Mouse (Mus musculus): Measurements from ENCODE around the gene Sertad3. TPM values are rescaled to one million over a fixed set of nuclear protein-coding genes. Genes with fewer than 3 reads are reported as not detected.

Sertad3 gene
- polyA plus RNA-seq, 1 experiment from 2014 or later = 33.6 TPM

DNA sequence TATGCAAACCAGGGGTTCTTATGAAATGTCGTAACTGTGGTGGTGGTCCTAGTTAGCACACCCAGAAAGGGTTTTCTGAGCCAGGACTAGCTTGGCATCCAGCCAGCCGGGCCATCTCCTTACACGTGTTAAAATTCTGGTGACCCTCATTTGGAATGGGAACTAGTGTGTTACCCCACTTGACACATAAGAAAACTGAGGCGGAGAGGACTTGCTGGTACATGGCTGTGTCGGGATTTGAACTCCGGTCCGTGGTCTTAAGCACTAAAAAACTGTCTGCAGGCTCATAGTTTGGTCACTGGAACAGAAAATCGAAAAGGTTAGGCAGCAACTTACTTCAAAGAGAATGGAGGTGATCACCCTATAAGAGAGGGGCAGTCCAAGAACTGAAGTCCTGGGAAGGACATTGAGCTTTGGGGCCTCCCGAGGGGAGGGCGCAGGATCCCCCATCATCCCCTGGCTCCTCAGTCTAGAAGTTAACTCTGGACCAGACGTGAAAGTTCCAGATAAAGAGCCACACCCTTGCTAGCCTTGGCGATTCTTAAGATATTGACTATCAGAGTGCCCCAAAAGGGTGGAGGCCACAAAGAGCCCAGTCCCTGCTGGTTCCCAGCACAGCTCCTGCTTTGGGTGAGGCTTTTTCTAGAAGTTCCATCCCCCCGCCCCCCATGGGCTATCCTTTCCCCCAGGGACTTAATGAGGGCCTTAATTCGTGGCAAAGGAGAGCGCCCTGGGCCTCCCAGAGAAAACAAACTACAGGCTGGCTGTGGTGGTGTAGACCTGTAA lies 25.0 kb upstream of the Sertad3 start:
- Histone ChIP-seq H3K4me2 (peak overlapping the region; percentile 94), H3K4me3 (peak overlapping the region; percentile 62), H3K27me3 (peaks cover 34% of the 10 kb centered on the region), H3K9ac (peak overlapping the region; percentile 78), H3K4me1 (peaks cover 28% of the 10 kb centered on the region), H3K9me3 (no peaks in the 10 kb centered on the region), H3K36me3 (no peaks in the 10 kb centered on the region), H3K27ac (no peak overlapping the region)
- no peak for ATAC-seq (ENCODE audit: insufficient number of reproducible peaks, insufficient read depth, low FRiP score, low TSS enrichment, low read depth)
- WGBS = 53% methylated on average over 15 of the region's 15 CpGs

DNA sequence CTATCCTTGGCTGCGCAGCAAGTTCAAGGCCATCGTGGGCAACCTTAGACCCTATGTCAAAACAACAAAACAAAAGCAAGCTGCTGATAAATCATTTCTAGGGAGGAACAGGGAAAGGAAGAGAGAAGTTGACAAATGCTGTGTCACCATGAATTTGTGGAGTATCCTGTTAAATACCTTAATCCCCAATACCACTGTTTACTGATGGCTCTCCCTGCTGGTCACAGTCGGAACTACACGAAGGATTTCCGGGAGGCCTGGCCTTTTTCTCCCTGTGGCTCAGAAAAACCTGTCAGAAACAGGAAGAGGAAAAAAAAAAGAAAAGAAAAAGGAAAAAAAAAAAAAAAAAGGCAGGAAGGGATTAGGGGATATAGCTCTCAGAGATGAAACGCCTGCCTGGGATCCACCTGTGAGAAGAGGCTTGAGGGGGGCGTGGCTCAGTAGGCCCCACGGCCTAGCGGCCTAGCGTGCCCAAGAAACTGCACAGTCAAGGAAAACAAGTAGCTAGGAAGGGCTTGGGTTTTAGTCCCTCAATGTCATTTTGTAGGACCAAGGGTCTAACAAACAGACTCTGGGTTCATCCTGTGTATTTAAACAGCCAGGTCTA lies 24.2 kb upstream of the Sertad3 start:
- no peak for ATAC-seq (ENCODE audit: insufficient number of reproducible peaks, insufficient read depth, low FRiP score, low TSS enrichment, low read depth)
- Histone ChIP-seq H3K9ac (no peak overlapping the region), H3K4me2 (0 out of 2 replicates have a peak overlapping the region, but pooled peaks have one; percentile 94), H3K27me3 (peaks cover 31% of the 10 kb centered on the region), H3K9me3 (no peaks in the 10 kb centered on the region), H3K4me1 (peaks cover 28% of the 10 kb centered on the region), H3K4me3 (no peak overlapping the region), H3K27ac (no peak overlapping the region), H3K36me3 (no peaks in the 10 kb centered on the region)
- WGBS = 58% methylated on average over 10 of the region's 10 CpGs

DNA sequence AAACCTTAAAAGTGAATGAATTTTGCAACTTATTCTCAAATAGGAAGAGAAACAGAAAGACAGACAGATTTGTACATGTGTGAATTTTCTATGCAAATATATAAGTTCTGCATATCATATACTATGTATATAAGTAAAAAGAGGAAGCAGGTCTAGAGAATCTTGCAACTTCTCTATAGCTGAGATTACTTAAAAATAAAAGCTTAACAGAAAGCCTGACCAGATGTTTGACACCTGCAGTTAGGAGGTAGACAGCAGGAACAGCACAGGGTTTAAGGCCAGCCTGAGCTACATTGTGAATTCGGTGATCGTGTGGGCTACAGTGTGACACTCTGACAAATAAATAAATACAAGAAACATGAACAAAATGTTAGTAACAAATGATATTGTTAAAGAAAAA lies 22.2 kb upstream of the Sertad3 start:
- H3K9me3 ChIP-seq = no peaks in the 10 kb centered on the region
- no peak for ATAC-seq (ENCODE audit: insufficient number of reproducible peaks, insufficient read depth, low FRiP score, low TSS enrichment, low read depth)
- H3K4me2 ChIP-seq = no peak overlapping the region
- H3K27me3 ChIP-seq = peaks cover 11% of the 10 kb centered on the region
- H3K4me1 ChIP-seq = peaks cover 22% of the 10 kb centered on the region
- no peaks in the 10 kb centered on the region for H3K36me3 ChIP-seq
- no peak overlapping the region for H3K9ac ChIP-seq
- no peak overlapping the region for H3K27ac ChIP-seq
- WGBS = 87% methylated on average over 2 of the region's 2 CpGs
- no peak overlapping the region for H3K4me3 ChIP-seq

DNA sequence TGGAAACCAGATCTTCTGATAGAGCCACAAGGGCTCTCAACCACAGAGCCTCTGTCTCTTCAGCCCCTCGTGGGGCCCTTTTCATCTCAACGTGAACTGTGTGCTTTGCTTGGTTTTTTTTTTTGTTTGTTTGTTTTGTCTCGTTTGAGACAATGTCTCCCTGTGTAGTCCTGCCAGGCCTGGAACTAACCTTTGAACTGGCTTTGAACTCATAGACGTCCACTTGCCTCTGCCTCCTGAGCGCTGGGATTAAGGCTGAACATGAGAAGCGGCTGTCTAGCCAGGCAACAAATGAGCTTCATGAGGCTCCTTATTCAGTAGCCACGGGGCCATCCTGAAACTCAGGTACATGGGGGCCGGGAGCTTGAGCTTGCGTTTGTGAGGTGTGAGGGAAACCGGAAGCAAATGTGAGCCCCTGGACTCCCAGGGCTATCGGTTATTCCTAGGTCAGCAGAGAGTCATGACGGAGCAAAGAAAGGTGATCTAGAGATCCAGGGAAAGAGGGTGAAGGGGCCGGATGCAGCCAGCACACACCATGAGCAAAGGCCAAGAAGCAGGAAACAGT lies 21.3 kb upstream of the Sertad3 start:
- WGBS = 43% methylated on average over 13 of the region's 13 CpGs

DNA sequence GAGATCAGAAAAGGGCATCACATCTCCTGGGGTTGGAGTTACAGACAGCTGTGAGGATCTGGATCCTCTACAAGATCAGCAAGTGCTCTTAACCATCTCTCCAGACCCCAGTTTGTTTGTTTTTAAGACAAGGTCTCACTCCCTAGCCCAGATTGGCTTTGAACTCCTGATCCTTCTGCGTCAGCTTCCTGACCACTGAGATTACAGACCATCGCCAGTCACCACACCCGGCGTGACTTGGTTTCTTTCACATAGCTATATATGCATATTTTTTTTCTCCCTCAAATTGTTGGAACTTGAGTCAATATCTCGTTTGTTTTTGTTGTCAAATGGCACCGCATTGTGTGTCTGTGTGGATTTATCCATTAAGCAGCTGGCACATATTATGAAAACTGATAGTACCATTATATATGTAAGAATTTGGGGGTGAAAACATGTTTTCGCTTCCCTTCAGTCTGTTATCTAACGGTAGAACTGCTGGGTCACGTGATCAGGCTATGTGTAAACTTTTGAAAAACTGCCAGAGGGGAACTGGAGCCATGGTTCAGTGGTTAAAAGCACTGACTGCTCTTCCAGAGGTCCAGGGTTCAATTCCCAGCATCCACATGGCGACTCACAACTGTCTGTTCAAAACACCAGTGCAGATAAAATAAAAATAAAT lies 19.0 kb upstream of the Sertad3 start:
- 70% methylated on average over 10 of the region's 10 CpGs for WGBS
- Histone ChIP-seq H3K36me3 (0 out of 2 replicates have a peak, but pooled peaks cover 3% of the 10 kb centered on the region), H3K9me3 (no peaks in the 10 kb centered on the region), H3K4me1 (0 out of 2 replicates have a peak, but pooled peaks cover 3% of the 10 kb centered on the region), H3K9ac (no peak overlapping the region), H3K27ac (no peak overlapping the region), H3K4me2 (no peak overlapping the region), H3K27me3 (no peaks in the 10 kb centered on the region), H3K4me3 (no peak overlapping the region)
- no peak for ATAC-seq (ENCODE audit: insufficient number of reproducible peaks, insufficient read depth, low FRiP score, low TSS enrichment, low read depth)

More for the DNA sequence above, 21.3 kb upstream of the Sertad3 start:
- Histone ChIP-seq H3K9ac (no peak overlapping the region), H3K4me1 (peaks cover 14% of the 10 kb centered on the region), H3K9me3 (no peaks in the 10 kb centered on the region), H3K27ac (no peak overlapping the region), H3K4me2 (no peak overlapping the region), H3K27me3 (peaks cover 2% of the 10 kb centered on the region), H3K4me3 (no peak overlapping the region), H3K36me3 (no peaks in the 10 kb centered on the region)
- ATAC-seq (ENCODE audit: insufficient number of reproducible peaks, insufficient read depth, low FRiP score, low TSS enrichment, low read depth) = no peak

DNA sequence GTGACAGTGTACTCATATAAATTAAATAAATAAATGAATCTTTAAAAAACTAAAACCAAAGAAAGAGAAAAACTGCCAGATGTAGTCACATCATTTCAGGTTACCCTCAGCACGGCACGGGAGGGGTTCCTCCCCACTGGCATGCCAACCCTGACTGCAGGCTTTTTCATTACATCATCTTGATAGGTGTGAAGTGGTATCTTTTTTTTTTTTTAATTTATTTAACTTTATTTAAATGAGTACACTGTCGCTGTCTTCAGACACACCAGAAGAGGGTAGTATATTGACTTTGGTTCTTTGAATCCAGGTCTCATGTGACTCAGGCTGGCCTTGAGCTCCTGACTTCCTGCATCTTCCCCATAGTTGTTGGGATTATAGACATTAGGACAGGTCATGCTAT lies 18.3 kb upstream of the Sertad3 start:
- 93% methylated on average over 3 of the region's 3 CpGs for WGBS
- H3K4me1 ChIP-seq = 0 out of 2 replicates have a peak, but pooled peaks cover 3% of the 10 kb centered on the region
- 0 out of 2 replicates have a peak, but pooled peaks cover 4% of the 10 kb centered on the region for H3K36me3 ChIP-seq
- no peak overlapping the region for H3K4me3 ChIP-seq
- H3K4me2 ChIP-seq = no peak overlapping the region
- H3K9ac ChIP-seq = no peak overlapping the region
- no peak for ATAC-seq (ENCODE audit: insufficient number of reproducible peaks, insufficient read depth, low FRiP score, low TSS enrichment, low read depth)
- H3K9me3 ChIP-seq = no peaks in the 10 kb centered on the region
- no peaks in the 10 kb centered on the region for H3K27me3 ChIP-seq
- H3K27ac ChIP-seq = no peak overlapping the region

DNA sequence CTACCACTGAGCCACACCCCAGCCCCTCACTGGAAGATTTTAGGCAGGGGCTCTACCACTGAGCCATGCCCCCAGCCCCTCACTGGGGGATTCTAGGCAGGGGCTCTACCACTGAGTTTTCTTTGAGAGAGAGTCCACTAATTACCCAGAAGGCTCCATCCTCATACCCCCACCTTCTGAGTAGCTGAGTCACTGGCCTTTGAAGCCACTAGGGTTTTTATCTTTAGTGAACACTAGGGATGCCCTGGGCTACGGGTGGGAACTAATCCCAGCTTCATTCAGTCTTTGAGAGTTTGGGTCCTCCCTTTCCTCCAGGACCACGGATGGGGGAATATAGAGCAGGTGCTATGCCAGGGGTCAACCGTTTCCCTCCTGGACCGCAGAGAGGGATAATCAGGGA lies 15.0 kb upstream of the Sertad3 start:
- Histone ChIP-seq H3K9ac (no peak overlapping the region), H3K4me3 (no peak overlapping the region), H3K4me2 (no peak overlapping the region), H3K9me3 (no peaks in the 10 kb centered on the region), H3K4me1 (no peaks in the 10 kb centered on the region), H3K36me3 (0 out of 2 replicates have a peak, but pooled peaks cover 4% of the 10 kb centered on the region), H3K27me3 (no peaks in the 10 kb centered on the region), H3K27ac (no peak overlapping the region)
- 87% methylated on average over 4 of the region's 4 CpGs for WGBS
- ATAC-seq (ENCODE audit: insufficient number of reproducible peaks, insufficient read depth, low FRiP score, low TSS enrichment, low read depth) = no peak

DNA sequence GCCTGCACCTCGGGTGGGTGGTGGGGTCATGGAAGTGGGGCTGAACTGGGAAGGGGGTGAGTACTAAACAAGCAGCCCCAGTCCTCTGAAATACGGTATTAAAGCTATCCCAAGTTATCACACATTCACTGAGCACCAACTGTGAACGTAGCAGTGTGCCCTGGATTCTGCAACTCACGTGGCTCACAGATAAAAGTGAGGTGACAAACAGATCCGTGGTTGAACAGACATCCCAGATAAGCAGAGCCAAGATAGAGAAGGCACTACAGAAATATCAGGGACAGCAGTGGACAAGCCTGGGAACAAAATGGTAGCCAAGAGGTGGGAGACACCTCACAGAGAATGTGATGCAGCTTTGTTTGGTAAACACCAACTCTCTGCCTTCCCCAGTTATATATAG lies 13.9 kb upstream of the Sertad3 start:
- H3K36me3 ChIP-seq = 0 out of 2 replicates have a peak, but pooled peaks cover 4% of the 10 kb centered on the region
- no peak overlapping the region for H3K9ac ChIP-seq
- WGBS = 90% methylated on average over 5 of the region's 5 CpGs
- H3K27me3 ChIP-seq = no peaks in the 10 kb centered on the region
- no peak for ATAC-seq (ENCODE audit: insufficient number of reproducible peaks, insufficient read depth, low FRiP score, low TSS enrichment, low read depth)
- H3K4me1 ChIP-seq = no peaks in the 10 kb centered on the region
- H3K4me2 ChIP-seq = no peak overlapping the region
- H3K4me3 ChIP-seq = no peak overlapping the region
- no peak overlapping the region for H3K27ac ChIP-seq
- H3K9me3 ChIP-seq = no peaks in the 10 kb centered on the region

DNA sequence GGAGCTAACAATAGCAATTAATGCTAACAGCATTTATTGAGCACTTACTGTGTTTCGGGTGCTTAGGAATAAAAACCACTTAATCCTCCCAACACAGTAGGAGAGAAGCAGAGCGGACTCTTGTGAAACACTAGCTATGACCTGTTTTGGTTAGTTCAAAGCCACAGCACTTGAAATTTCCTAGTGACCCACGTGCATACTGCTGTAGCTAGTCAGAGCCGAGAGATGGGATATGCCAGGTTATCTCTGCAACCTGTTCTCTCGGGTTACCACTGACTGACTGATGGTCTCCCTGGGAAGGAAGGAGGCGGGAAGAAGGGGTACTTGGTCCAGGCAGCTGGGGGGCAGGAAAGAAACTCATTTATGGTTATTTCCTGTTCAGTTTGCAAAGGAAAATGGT lies 13.1 kb upstream of the Sertad3 start:
- Histone ChIP-seq H3K4me1 (no peaks in the 10 kb centered on the region), H3K36me3 (0 out of 2 replicates have a peak, but pooled peaks cover 4% of the 10 kb centered on the region), H3K9me3 (no peaks in the 10 kb centered on the region), H3K4me2 (no peak overlapping the region), H3K27me3 (no peaks in the 10 kb centered on the region), H3K9ac (no peak overlapping the region), H3K27ac (no peak overlapping the region), H3K4me3 (no peak overlapping the region)
- 76% methylated on average over 6 of the region's 6 CpGs for WGBS
- ATAC-seq (ENCODE audit: insufficient number of reproducible peaks, insufficient read depth, low FRiP score, low TSS enrichment, low read depth) = no peak

DNA sequence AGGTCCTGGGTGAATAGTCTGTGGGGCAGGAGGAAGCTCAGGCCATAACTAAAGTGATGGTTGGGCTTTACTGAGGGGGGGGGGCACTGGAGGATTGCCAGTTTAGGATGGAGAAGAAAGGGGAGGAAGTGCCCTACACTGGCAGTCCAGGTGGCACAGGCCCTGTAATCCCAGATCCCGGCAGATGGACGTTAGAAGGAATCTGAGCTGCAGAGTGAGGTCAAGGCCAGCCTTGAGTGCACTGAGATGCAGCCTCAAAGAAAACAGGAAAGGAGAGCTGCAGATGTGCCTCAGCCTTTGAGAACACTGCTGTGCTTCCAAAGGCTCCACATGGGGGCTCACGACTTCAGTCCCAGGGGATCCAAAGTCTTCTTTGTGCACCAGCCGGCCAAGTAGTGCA lies 5.9 kb upstream of the Sertad3 start:
- no peaks in the 10 kb centered on the region for H3K9me3 ChIP-seq
- ATAC-seq (ENCODE audit: insufficient number of reproducible peaks, insufficient read depth, low FRiP score, low TSS enrichment, low read depth) = no peak
- H3K27ac ChIP-seq = no peak overlapping the region
- H3K4me2 ChIP-seq = no peak overlapping the region
- H3K4me1 ChIP-seq = peaks cover 6% of the 10 kb centered on the region
- no peaks in the 10 kb centered on the region for H3K27me3 ChIP-seq
- no peak overlapping the region for H3K9ac ChIP-seq
- 32% methylated on average over 4 of the region's 4 CpGs for WGBS
- no peaks in the 10 kb centered on the region for H3K36me3 ChIP-seq
- no peak overlapping the region for H3K4me3 ChIP-seq

DNA sequence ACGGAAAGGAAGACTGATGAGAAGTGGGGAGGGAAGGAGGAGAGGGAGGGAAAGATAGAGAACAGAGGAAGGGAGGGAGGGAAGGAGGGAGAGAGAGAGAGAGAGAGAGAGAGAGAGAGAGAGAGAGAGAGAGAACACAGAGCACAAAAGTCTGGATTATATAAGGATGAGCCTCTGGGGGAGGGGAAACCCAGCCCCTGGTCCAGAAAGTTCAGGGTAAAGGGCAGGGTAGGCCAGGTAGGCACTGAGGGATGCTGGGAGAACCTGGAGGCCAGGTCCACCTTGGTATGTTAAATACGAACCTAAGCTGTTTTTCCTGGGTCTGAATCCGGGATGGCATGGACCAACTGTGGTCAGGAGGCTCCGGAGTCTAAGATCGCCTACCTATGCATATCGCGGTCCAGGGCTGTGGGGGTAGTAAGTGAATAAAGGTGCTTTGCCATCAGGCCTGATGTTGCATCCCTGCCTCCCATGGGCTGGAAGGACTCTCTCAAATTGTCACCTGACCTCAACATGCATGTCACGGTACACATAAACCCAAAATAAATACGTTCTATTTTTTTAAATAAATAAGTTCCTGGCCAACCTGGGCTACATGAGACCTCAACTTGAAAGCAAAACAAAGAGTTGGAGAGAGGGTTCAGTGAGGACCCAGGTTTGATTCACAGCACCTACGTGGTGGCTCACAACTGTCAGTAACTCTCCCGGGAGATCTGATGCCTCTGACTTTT lies 2.0 kb upstream of the Sertad3 start:
- Histone ChIP-seq H3K4me1 (peaks cover 17% of the 10 kb centered on the region), H3K27ac (no peak overlapping the region), H3K4me3 (no peak overlapping the region), H3K9me3 (no peaks in the 10 kb centered on the region), H3K27me3 (no peaks in the 10 kb centered on the region), H3K9ac (no peak overlapping the region), H3K36me3 (peaks cover 9% of the 10 kb centered on the region), H3K4me2 (no peak overlapping the region)
- ATAC-seq (ENCODE audit: insufficient number of reproducible peaks, insufficient read depth, low FRiP score, low TSS enrichment, low read depth) = no peak
- 90% methylated on average over 11 of the region's 11 CpGs for WGBS

Data from embryonic facial prominence, embryonic 13.5 days (tissue).